Mouse (Mus musculus) CH12.LX (cell line): Measurements from ENCODE around the gene Lama2. TPM values are rescaled to one million over a fixed set of nuclear protein-coding genes. Genes with fewer than 3 reads are reported as not detected.

Source experiments
- DNase-seq: peaks from one replicate; pipeline ENCODE4 v3.0.0-alpha.2; 2013; ENCODE audit errors: extremely low read depth
- H3K27ac ChIP-seq: 2 replicates; pipeline ENCODE4 v1.5.1; 2012; ENCODE audit warnings: low read depth, mild to moderate bottlenecking, control low read depth, moderate library complexity; ENCODE audit not compliant: insufficient read depth
- H3K27me3 ChIP-seq: replicated peaks from 2 replicates; pipeline ENCODE3; 2012; ENCODE audit warnings: inconsistent platforms
- H3K36me3 ChIP-seq, 2 experiments: replicated peaks in 1 of 2; 2 replicates each; pipeline versions ENCODE3 to v1.6.1; 2012; ENCODE audit warnings: inconsistent platforms in 1 of 2, low read length in 1 of 2, mild to moderate bottlenecking in 1 of 2, mixed read lengths in 1 of 2, moderate library complexity in 1 of 2; ENCODE audit not compliant: control insufficient read depth in 1 of 2, insufficient read depth in 1 of 2
- H3K4me1 ChIP-seq, 2 experiments: 2 replicates each; pipeline ENCODE4 v1.6.1; 2012; ENCODE audit warnings: inconsistent platforms in 1 of 2, moderate library complexity in 1 of 2; ENCODE audit not compliant: insufficient read depth in 2 of 2, control insufficient read depth in 1 of 2
- H3K4me2 ChIP-seq: 2 replicates; pipeline ENCODE4 v1.6.1; 2012; ENCODE audit warnings: low read depth, mild to moderate bottlenecking, control low read depth; ENCODE audit not compliant: poor library complexity, insufficient read depth, severe bottlenecking
- H3K4me3 ChIP-seq, 3 experiments: fragments of 150-350 bp in 1 of 3; sonication (generic) in 1 of 3; replicated peaks in 1 of 3; 2 replicates each; pipeline versions ENCODE3 to v1.5.1; 2011 to 2012; ENCODE audit warnings: low read depth in 2 of 3, low read length in 2 of 3, mild to moderate bottlenecking in 2 of 3, moderate library complexity in 2 of 3, control low read depth in 1 of 3, improper control_type of control experiment in 1 of 3, inconsistent platforms in 1 of 3, mixed read lengths in 1 of 3; ENCODE audit not compliant: poor library complexity in 1 of 3
- H3K79me2 ChIP-seq: replicated peaks from 2 replicates; pipeline ENCODE4 v1.6.1; 2012; ENCODE audit warnings: mild to moderate bottlenecking, moderate library complexity; ENCODE audit not compliant: control insufficient read depth, poor library complexity, insufficient read depth, severe bottlenecking; ENCODE audit errors: extremely low read depth
- H3K9ac ChIP-seq: 2 replicates; pipeline ENCODE4 v1.6.1; 2012; ENCODE audit warnings: low read depth, mild to moderate bottlenecking, control low read depth, moderate library complexity; ENCODE audit not compliant: insufficient read depth
- H3K9me3 ChIP-seq: replicated peaks from 2 replicates; pipeline ENCODE3; 2012; ENCODE audit warnings: low read length, inconsistent platforms, mixed read lengths
- E2F4 ChIP-seq: IDR thresholded peaks from 2 replicates; pipeline ENCODE4 v1.6.1; 2011; ENCODE audit warnings: low read depth, low read length, improper control_type of control experiment; ENCODE audit not compliant: insufficient replicate concordance
- ELF1 ChIP-seq: IDR thresholded peaks from 2 replicates; pipeline ENCODE4 v1.6.1; 2014; ENCODE audit warnings: low read depth, mild to moderate bottlenecking, inconsistent platforms, low read length, improper control_type of control experiment
- EP300 ChIP-seq: IDR thresholded peaks from 2 replicates; pipeline ENCODE4 v1.6.1; 2011; ENCODE audit warnings: low read length, improper control_type of control experiment
- GABPA ChIP-seq: IDR thresholded peaks from 2 replicates; pipeline ENCODE4 v1.6.1; 2012; ENCODE audit warnings: low read depth, low read length, improper control_type of control experiment, inconsistent platforms; ENCODE audit not compliant: insufficient replicate concordance
- HCFC1 ChIP-seq: IDR thresholded peaks from 2 replicates; pipeline ENCODE4 v1.6.1; 2012; ENCODE audit warnings: low read depth, mild to moderate bottlenecking, inconsistent platforms, low read length, improper control_type of control experiment
- MAZ ChIP-seq: IDR thresholded peaks from 2 replicates; pipeline ENCODE4 v1.6.1; 2012; ENCODE audit warnings: low read depth, mild to moderate bottlenecking, inconsistent platforms, low read length, improper control_type of control experiment, moderate library complexity
- MYC ChIP-seq: IDR thresholded peaks from 2 replicates; pipeline ENCODE4 v1.6.1; 2011; ENCODE audit warnings: low read depth, mild to moderate bottlenecking, improper control_type of control experiment, low read length
- PAX5 ChIP-seq: IDR thresholded peaks from 2 replicates; pipeline ENCODE4 v1.6.1; 2012; ENCODE audit warnings: low read length, inconsistent platforms, mixed read lengths
- POLR2AphosphoS2 ChIP-seq: IDR thresholded peaks from 2 replicates; pipeline ENCODE4 v1.6.1; 2011; ENCODE audit warnings: low read depth, low read length, improper control_type of control experiment
- SIN3A ChIP-seq: IDR thresholded peaks from 2 replicates; pipeline ENCODE4 v1.6.1; 2012; ENCODE audit warnings: low read length, improper control_type of control experiment, inconsistent platforms
- SMC3 ChIP-seq: IDR thresholded peaks from 2 replicates; pipeline ENCODE4 v1.6.1; 2011; ENCODE audit warnings: low read depth, low read length, improper control_type of control experiment
- UBTF ChIP-seq: IDR thresholded peaks from 2 replicates; pipeline ENCODE4 v1.6.1; 2012; ENCODE audit warnings: low read depth, mild to moderate bottlenecking, inconsistent platforms, low read length, improper control_type of control experiment, moderate library complexity
- USF1 ChIP-seq: IDR thresholded peaks from 2 replicates; pipeline ENCODE4 v1.6.1; 2014; ENCODE audit warnings: low read depth, mild to moderate bottlenecking, inconsistent platforms, low read length, improper control_type of control experiment
- USF2 ChIP-seq: conservative IDR thresholded peaks from 2 replicates; pipeline ENCODE4 v1.6.1; 2011; ENCODE audit warnings: low read depth, low read length, improper control_type of control experiment
- ZKSCAN1 ChIP-seq: IDR thresholded peaks from 2 replicates; pipeline ENCODE4 v1.6.1; 2012; ENCODE audit warnings: low read depth, inconsistent platforms, low read length, improper control_type of control experiment, borderline replicate concordance
- dilution Hi-C: fragments of 300-500 bp; cut with MboI; formaldehyde crosslinking; loops from 2 replicates; pipeline ENCODE4 v1.14.3; 2020; ENCODE audit warnings: low sequenced_read_pairs; ENCODE audit not compliant: extremely low pct_unique_long_range_greater_than_20kb, extremely low pct_ligation_motif_present
- in situ Hi-C: fragments of 300-500 bp; cut with MboI; formaldehyde crosslinking; loops from 3 replicates; pipeline ENCODE4 v1.14.3; 2019; ENCODE audit warnings: low sequenced_read_pairs, low pct_ligation_motif_present, low pct_unique_long_range_greater_than_20kb, mixed read lengths
- polyA plus RNA-seq: library from polyadenylated mRNA; unstranded; fragments of >175 nt; gene quantifications from 2 replicates; pipeline ENCODE4 v1.2.1, GENCODE M21; 2012; ENCODE audit warnings: low read depth; ENCODE audit not compliant: insufficient read length
- total RNA-seq, 2 experiments: library from RNA; depleted of rRNA; stranded (reverse); fragments of 300-350 nt in 1 of 2; fragments of >200 nt in 1 of 2; gene quantifications; 2 replicates each; pipeline ENCODE4 v1.2.3; 2012 to 2014

Gene Lama2
- total and polyA plus RNA-seq, 3 experiments, result not detected

DNA sequence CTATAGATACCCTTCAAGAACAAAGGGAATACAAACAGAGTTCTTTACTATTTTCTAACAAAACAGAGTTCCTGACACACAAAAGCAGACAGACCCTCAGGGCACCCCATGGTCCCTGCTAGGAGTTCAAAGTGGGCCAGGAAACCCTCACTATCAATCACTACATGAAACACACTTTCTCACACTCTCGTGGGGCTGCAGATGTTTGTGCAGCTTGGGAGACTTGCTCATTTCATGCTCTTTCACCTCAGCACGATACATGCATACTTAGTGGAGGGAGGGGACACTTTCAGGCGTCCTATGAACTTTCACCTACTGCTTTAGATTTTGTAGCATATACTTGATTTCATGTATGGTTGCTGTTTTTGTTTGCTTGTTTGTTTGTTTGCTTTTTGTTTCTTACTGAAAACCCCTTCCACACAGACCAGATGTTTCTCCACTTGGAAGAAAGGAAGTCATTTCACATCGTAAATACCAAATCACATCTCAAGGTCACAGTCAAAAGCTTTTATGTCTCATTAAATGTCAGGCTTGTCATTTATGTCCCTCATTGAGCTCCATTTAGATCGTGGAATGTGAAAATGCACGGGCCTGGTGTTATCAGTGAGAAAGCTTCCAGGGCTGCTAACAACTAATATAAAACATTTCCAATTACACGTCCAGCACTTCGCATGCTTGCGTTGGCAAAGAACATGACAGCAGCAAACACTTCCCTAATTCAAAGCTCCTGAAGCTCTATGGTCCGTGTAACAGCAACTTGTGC is 334.3 kb downstream of the Lama2 start:
- H3K27ac ChIP-seq, result no peak overlapping the region
- H3K4me3 ChIP-seq, result no peak overlapping the region
- no peaks in the 10 kb centered on the region for H3K36me3 ChIP-seq
- H3K9ac ChIP-seq, result no peak overlapping the region
- dilution Hi-C loops (no loop called here), in situ Hi-C loops (no loop called here)
- TF ChIP-seq E2F4 (no peak), ZKSCAN1 (no peak), USF1 (no peak), SIN3A (no peak), UBTF (no peak), HCFC1 (no peak), MAZ (no peak)
- no peak for DNase-seq
- no peaks in the 10 kb centered on the region for H3K9me3 ChIP-seq
- no peaks in the 10 kb centered on the region for H3K27me3 ChIP-seq
- peaks cover 0 to 7% of the 10 kb centered on the region in 2 experiments; a peak in 2 of 4 replicates for H3K4me1 ChIP-seq
- no peak overlapping the region for H3K4me2 ChIP-seq
- no peaks in the 10 kb centered on the region for H3K79me2 ChIP-seq

GRCm38 (mm10) chr10:27267432-27267831 is 352.1 kb downstream of the Lama2 start:
- no peak for DNase-seq
- H3K36me3 ChIP-seq, result no peaks in the 10 kb centered on the region
- H3K4me2 ChIP-seq, result no peak overlapping the region
- no peak overlapping the region for H3K9ac ChIP-seq
- no peaks in the 10 kb centered on the region for H3K9me3 ChIP-seq
- in situ Hi-C loops, result no loop called here
- no peaks in the 10 kb centered on the region for H3K4me1 ChIP-seq
- TF ChIP-seq EP300 (no peak), USF2 (no peak), ELF1 (no peak), POLR2AphosphoS2 (no peak), SMC3 (no peak), MYC (no peak), PAX5 (no peak), GABPA (no peak)
- H3K79me2 ChIP-seq, result no peaks in the 10 kb centered on the region
- H3K27ac ChIP-seq, result no peak overlapping the region
- H3K27me3 ChIP-seq, result no peaks in the 10 kb centered on the region
- dilution Hi-C loops, result no loop called here
- no peak overlapping the region for H3K4me3 ChIP-seq
